Mouse (Mus musculus) cerebellum, adult 2 months (tissue): ENCODE measurements around the gene Nrcam.

Experiments used
- CTCF ChIP-seq: fragments of 200-500 bp; IDR thresholded peaks from 2 replicates; pipeline ENCODE4 v1.5.1; 2011; ENCODE audit warnings: low read depth, mild to moderate bottlenecking, control low read depth, low read length, moderate library complexity, borderline replicate concordance; ENCODE audit not compliant: insufficient read depth
- POLR2A ChIP-seq: fragments of 200-500 bp; IDR thresholded peaks from 2 replicates; pipeline ENCODE4 v1.6.1; 2011; ENCODE audit warnings: low read length, control low read depth, borderline replicate concordance; ENCODE audit not compliant: insufficient read depth

- TF ChIP-seq CTCF (no peak), POLR2A (no peak)
Measured at GRCm38 (mm10) chr12:44386398-44386797, 57.7 kb downstream of the Nrcam start.
